Mouse (Mus musculus): ENCODE measurements around the gene Gm10306.

DNA sequence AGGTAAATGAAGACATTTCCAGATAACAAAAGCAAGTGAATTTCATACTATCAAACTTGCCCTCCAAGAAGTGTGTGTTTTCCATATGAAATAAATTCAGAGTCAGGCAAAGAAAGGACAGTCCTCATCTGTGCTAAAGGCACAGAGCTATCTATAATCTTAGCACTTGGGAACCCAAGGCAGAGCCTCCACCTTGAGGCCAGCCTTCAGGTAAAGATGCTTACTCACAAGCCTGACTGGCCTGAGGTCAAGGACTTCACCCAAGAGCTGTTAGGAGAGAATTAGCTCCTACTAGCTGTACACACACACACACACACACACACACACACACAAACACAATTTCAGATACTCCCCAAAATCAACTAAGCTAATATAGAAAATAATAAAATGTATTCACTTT, 36.4 kb downstream of the Gm10306 start:
- no peak for TF ChIP-seq POLR2A (IDR thresholded peaks at IDR 0.05; ENCODE audit: borderline replicate concordance, extremely low read depth, low read depth, low read length)
- no peak for TF ChIP-seq CTCF (IDR thresholded peaks at IDR 0.05; ENCODE audit: insufficient read depth, low read length)
